Mouse (Mus musculus) cerebellum, adult 11 months (tissue): ENCODE data around the gene Usp33.
A peak's percentile ranks its signal among the peaks of the same experiment; 100 is the strongest.

Source experiments
- DNase-seq: peaks from one replicate; pipeline ENCODE4 v3.0.0; 2022

Gene Usp33

GRCm38 (mm10) chr3:152342961-152343517 lies 3.2 kb upstream of the Usp33 start:
- DNase-seq, result no peak

GRCm38 (mm10) chr3:152346633-152347141 lies 409 bp downstream of the Usp33 start:
- peak; percentile 52 for DNase-seq

GRCm38 (mm10) chr3:152347227-152347626 lies 949 bp downstream of the Usp33 start:
- DNase-seq, result no peak

- DNase-seq, result no peak
These were observed 1.9 kb downstream of the Usp33 start for GRCm38 (mm10) chr3:152348011-152348830.

DNA sequence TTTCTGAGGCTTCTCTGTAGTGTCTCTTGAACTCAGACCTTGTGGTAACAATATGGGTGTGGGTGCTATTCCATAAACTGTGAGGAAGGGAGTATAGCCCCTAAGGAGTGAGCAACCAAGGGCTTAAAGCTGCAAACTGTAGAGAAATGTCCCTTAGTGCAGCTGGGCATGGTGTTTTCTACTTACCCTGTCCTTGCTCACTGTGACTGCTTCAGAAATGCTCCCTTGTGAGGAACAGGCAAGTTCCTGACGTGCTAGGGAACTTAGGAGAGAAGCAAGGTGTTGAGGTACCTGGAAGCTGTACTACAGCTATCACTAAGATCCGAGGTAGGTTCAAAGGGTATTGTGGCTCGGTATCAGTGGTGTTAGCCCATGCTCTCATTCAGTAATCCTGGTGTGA lies 4.2 kb downstream of the Usp33 start:
- DNase-seq, result no peak

GRCm38 (mm10) chr3:152350966-152351365 lies 4.7 kb downstream of the Usp33 start:
- DNase-seq, result no peak

DNA sequence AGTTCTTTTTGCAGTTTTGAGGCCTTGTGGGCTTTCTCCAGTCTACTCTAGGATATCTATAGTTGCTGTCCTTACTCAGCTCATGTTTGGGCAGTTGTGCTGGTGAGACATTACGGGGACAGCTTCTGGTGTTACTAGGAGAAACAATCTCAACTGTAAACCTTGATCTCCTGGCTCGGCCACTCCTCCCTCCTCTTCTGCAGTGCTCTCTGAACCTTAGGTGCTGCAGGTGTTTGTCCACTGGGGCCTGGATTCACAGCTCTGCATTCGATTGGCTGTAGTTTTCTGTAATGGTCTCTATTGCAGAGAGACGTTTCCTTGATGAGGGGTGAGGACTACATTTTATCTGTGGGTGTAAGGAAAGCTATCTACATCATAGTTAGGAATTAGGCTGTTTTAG lies 6.0 kb downstream of the Usp33 start:
- no peak for DNase-seq

DNA sequence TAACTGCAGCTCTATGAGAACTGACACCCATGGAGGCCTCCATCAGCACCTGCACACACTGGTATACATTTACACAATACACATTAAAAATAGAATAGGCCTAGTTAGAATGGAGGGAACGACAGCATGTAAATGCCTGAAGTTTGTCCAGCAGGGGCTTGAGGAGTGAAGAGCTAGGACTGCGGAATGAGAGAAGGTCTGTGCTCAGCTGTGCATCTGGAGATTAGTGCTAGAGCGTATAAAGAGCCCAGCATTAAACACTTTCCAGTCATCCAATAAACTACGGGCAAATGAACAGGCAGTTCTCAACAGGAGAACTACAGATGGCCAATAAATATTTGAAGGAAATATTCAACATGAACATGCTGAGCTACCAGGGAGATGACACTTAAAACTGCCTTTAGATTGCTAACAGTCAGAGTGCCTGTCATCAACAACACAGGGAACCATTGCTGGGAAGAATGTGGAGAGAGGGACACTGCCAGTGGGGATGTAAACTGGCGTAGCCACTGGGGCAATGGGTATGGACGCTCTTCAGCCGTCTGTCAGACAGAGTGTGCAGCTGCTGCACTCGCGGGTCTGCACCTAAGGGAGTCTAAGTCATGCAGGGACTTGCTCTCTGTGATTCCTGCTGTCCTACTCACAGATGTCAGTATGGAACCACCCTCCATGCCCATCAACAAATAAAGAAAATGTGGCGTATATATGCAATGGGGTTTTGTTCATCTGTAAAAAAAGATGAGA lies 7.3 kb downstream of the Usp33 start:
- no peak for DNase-seq

GRCm38 (mm10) chr3:152355361-152355760 lies 9.1 kb downstream of the Usp33 start:
- no peak for DNase-seq

DNA sequence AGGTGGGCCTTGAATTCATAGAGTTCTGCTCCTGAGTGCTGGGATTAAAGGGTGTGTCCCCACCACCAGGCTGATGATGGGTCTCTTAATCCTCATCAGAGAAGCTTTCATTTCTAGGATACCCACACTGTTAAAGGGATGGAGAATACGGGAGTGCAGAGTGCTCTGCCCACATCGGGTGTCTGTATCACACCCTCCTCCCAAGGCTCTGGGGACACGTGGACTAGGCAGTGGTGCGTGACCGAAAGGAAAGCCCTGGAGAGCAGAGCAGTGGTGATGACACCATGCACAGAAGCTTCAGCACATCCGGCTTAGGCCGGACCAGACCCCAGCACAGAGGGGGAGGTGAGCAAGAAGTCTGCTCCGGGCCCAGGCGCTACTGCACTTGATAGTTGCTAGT lies 10.5 kb downstream of the Usp33 start:
- no peak for DNase-seq

GRCm38 (mm10) chr3:152359151-152359550 lies 12.9 kb downstream of the Usp33 start:
- DNase-seq, result no peak

DNA sequence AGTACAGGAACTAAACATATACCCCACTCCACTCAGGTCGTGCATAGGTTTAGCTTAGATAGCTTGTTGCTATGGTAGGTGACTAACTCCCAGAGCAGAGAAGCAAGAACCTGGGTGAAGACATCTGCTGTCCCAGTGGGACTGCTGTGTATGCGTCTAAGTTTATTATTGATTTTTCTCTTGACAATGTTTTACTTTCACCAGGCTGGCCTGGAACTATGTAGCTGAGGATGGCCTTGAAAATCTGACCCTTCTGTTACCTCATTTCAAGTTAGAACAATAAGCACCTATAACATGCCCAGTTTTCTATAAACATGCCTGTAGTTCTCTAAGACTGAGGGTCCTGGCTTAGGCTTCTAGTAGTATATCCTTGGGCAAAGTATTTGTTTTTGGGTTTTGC lies 17.9 kb downstream of the Usp33 start:
- DNase-seq, result no peak

GRCm38 (mm10) chr3:152376063-152376462 lies 29.8 kb downstream of the Usp33 start:
- DNase-seq, result no peak

DNA sequence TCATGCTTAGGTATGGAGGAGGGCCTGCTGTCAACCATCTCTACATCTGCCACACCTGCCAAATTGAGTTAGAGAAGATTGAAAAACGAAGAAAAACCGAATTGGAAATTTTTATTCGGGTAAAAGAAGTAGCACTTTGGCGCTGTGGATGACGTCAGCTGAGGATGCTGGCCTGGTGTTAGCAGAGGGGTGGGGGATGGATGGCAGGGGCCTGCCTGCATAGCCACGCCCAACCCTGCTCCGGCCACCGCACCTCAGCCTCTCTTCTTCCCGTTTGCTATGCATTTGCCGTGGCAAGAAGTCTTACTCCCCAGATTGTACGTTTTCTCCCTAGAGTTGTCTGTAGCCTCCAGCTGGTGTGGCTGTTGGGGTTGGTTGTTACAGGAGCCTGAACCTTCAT lies 37.8 kb downstream of the Usp33 start:
- no peak for DNase-seq

- peak; percentile 93 for DNase-seq
These were observed 49.3 kb downstream of the Usp33 start, which contains the start of gene Zzz3 for GRCm38 (mm10) chr3:152395350-152396277. Gene Zzz3 (plus strand): TSS chr3:152395473.

DNA sequence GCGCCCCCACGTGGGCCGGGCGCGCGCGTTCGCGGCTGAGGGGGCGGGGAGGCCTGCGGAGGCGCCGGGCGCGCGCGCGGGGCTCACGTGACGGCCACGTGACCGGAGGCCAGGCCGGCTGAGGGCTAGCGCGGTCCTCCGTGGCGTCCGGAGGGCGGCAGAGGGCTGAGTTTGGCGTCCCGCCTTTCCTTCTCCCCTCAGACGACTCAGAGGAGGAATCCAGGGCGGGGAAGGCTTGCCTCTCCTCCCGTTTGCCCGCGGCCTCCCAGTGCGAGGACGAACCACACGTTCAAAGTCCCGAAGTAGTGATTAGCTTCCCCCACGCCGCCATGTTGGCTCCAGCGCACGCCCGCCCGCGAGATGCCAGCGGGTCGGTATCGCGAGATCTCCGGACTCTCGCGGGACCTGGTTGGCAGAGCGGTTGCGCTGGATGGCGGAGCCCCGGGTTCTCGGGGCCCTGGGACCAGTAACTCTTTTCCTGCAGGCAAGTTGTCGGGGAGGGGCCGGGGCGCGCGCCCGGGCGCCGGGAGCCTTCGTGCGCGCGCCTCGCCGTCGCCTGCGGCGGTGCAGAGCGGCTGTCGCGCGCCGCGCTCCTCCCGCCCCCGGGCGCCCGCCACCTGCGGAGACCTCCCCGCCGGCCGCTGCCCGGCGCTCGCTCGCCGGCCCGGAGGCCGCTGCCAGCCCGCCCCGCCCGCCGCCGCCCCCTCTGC lies 50.2 kb downstream of the Usp33 start:
- DNase-seq, result peak; percentile 98

- peak; percentile 47 for DNase-seq
These were observed 50.7 kb downstream of the Usp33 start for GRCm38 (mm10) chr3:152396988-152397314.

DNA sequence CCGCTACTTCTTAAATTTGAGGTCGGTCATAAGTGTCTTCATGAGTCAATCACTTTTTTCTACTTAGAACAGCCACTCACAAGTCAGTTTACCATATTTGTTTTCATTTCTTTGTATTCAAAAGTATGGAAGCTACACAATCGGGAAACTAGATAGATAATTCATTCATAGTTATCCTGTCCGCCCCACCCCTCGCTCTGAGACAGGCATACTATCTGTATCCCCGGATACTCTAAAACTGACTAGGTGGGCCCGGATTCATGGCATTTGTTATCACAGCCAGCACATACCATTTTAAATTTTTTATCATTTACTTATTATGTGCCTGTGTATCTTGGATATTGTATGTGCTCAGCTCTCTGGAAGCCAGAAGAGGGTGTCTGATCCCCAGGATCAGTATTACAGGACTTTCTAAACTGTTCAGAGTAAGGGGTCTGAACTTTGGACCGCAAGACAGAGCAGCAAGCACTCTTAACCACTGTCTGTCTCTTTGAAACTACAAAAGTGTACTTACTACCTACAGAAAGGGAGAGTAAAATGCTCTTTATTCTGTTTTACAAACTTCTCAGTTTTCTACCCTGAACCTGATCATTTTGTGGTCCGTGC lies 51.2 kb downstream of the Usp33 start:
- DNase-seq, result no peak

- DNase-seq, result no peak
These were observed 54.2 kb downstream of the Usp33 start for GRCm38 (mm10) chr3:152400441-152400840.

- no peak for DNase-seq
These were observed 54.6 kb downstream of the Usp33 start for GRCm38 (mm10) chr3:152400875-152401274.

DNA sequence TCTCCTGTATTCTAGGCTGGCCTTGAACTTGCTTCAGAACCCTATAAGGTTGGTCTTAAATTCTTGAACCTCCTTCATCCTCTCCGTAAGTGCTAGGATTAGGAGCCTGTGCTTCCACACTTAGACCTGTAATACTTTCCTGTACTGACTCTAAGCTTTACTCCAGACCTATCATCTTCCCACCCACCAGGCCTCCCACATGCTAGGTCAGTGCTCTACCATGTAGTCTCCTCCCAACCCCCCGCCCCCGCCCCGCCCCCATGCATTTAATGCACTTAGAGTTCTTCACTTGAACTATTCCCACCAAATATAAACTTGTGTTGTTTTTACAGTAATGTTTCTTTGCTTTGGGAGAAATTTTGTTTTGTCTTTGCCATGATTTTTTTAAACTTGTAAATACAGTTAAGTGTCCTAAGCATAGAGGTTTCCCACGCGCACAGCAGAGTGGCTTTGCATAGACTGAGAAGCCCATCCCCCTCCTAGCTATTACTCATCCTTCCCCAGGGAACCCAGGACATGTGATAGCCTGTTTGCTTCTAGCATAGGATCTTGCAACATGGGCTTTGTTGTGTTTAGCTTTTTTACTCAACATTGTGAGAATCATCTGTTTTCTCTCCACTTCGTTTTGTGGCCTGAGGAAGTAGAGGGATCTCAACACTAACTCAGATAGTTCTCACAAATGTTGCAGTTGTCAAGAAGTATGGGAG lies 55.8 kb downstream of the Usp33 start:
- no peak for DNase-seq
